Mouse (Mus musculus): ENCODE measurements at regions not wholly inside any gene's neighbourhood (a gene's known extent, or its start where the extent isn't known, plus 50 kb on each side); places are given as distances from the start of the nearest gene placed in this dataset.

GRCm38 (mm10) chrX:158976648-158977047, 233.5 kb upstream of the Rps6ka3 start:
- TF ChIP-seq CTCF (IDR thresholded peaks at IDR 0.05; ENCODE audit: borderline replicate concordance, insufficient read depth, low read length), result no peak
- TF ChIP-seq POLR2A (IDR thresholded peaks at IDR 0.05; ENCODE audit: low read depth, low read length), result no peak
- Histone ChIP-seq H3K4me1 (ENCODE audit: control insufficient read depth, insufficient read depth, low read length) (no peaks in the 10 kb centered on the region), H3K27ac (ENCODE audit: insufficient read depth, low read length) (no peak overlapping the region), H3K4me3 (ENCODE audit: insufficient read depth, low read length) (no peak overlapping the region)

GRCm38 (mm10) chrX:158984721-158985120, 225.4 kb upstream of the Rps6ka3 start:
- no peak overlapping the region for H3K4me3 ChIP-seq (ENCODE audit: insufficient read depth, low read length)
- no peak for TF ChIP-seq POLR2A (IDR thresholded peaks at IDR 0.05; ENCODE audit: low read depth, low read length)
- TF ChIP-seq CTCF (IDR thresholded peaks at IDR 0.05; ENCODE audit: borderline replicate concordance, insufficient read depth, low read length), result no peak
- H3K27ac ChIP-seq (ENCODE audit: insufficient read depth, low read length), result no peak overlapping the region
- H3K4me1 ChIP-seq (ENCODE audit: control insufficient read depth, insufficient read depth, low read length), result no peaks in the 10 kb centered on the region

DNA sequence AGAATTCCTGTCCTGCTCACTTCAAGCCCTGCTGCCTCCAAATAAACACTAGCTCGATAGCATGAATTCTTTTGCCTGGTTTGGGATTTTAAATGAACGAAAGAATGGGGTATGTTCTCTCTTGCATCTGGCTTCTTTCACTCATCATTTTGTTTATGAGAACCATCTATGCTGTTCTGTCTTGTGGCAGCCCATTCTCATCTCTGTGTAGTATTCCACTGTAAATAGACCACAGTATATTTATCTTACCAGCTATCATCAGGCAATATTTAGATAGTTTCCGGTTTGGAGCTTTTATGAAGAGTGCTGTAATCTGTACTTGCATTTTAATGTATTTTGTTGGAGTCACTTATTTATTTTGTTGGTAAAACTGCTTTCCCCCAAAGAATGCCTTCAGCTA, 222.4 kb upstream of the Rps6ka3 start:
- H3K4me3 ChIP-seq (ENCODE audit: insufficient read depth, low read length), result no peak overlapping the region
- H3K27ac ChIP-seq (ENCODE audit: insufficient read depth, low read length), result no peak overlapping the region
- no peak for TF ChIP-seq CTCF (IDR thresholded peaks at IDR 0.05; ENCODE audit: borderline replicate concordance, insufficient read depth, low read length)
- no peak for TF ChIP-seq POLR2A (IDR thresholded peaks at IDR 0.05; ENCODE audit: low read depth, low read length)
- no peaks in the 10 kb centered on the region for H3K4me1 ChIP-seq (ENCODE audit: control insufficient read depth, insufficient read depth, low read length)

- H3K4me1 ChIP-seq (ENCODE audit: control insufficient read depth, insufficient read depth, low read length), result no peaks in the 10 kb centered on the region
- H3K4me3 ChIP-seq (ENCODE audit: insufficient read depth, low read length), result no peak overlapping the region
- H3K27ac ChIP-seq (ENCODE audit: insufficient read depth, low read length), result no peak overlapping the region
- TF ChIP-seq CTCF (IDR thresholded peaks at IDR 0.05; ENCODE audit: borderline replicate concordance, insufficient read depth, low read length), result no peak
- no peak for TF ChIP-seq POLR2A (IDR thresholded peaks at IDR 0.05; ENCODE audit: low read depth, low read length)
Measured at GRCm38 (mm10) chrX:159018955-159019354, 191.2 kb upstream of the Rps6ka3 start.

- H3K27ac ChIP-seq (ENCODE audit: insufficient read depth, low read length), result no peak overlapping the region
- TF ChIP-seq POLR2A (IDR thresholded peaks at IDR 0.05; ENCODE audit: low read depth, low read length) (no peak), CTCF (IDR thresholded peaks at IDR 0.05; ENCODE audit: borderline replicate concordance, insufficient read depth, low read length) (no peak)
- no peak overlapping the region for H3K4me3 ChIP-seq (ENCODE audit: insufficient read depth, low read length)
- H3K4me1 ChIP-seq (ENCODE audit: control insufficient read depth, insufficient read depth, low read length), result no peaks in the 10 kb centered on the region
Measured at GRCm38 (mm10) chrX:159026311-159026710, 183.8 kb upstream of the Rps6ka3 start.

- H3K27ac ChIP-seq (ENCODE audit: insufficient read depth, low read length), result no peak overlapping the region
- TF ChIP-seq CTCF (IDR thresholded peaks at IDR 0.05; ENCODE audit: borderline replicate concordance, insufficient read depth, low read length), result no peak
- no peak for TF ChIP-seq POLR2A (IDR thresholded peaks at IDR 0.05; ENCODE audit: low read depth, low read length)
- no peak overlapping the region for H3K4me3 ChIP-seq (ENCODE audit: insufficient read depth, low read length)
Measured at GRCm38 (mm10) chrX:159031927-159032326, 178.2 kb upstream of the Rps6ka3 start.

GRCm38 (mm10) chrX:159043432-159043831, 166.7 kb upstream of the Rps6ka3 start:
- no peak overlapping the region for H3K4me3 ChIP-seq (ENCODE audit: insufficient read depth, low read length)
- TF ChIP-seq POLR2A (IDR thresholded peaks at IDR 0.05; ENCODE audit: low read depth, low read length) (no peak), CTCF (IDR thresholded peaks at IDR 0.05; ENCODE audit: borderline replicate concordance, insufficient read depth, low read length) (no peak)

More at GRCm38 (mm10) chrX:159031927-159032326, 178.2 kb upstream of the Rps6ka3 start:
- H3K4me1 ChIP-seq (ENCODE audit: control insufficient read depth, insufficient read depth, low read length), result no peaks in the 10 kb centered on the region

DNA sequence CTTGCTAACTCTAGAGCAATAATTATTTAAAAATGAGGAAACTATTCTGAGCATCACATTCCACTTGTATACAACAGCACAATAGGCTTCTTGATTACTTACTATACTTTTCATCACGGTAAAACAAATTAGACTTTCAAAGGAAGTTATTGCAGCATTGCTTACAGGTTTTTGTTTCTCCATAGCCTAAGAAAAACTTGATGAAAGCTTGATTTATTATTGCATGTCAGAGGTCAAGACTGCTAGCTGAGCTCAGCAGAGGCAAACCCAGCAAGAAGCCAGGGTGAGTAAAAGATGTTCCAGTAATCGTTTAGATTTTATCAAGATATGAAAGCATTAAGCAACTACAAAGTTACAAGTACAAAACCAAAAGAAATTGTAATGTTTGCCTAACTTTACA, 162.2 kb upstream of the Rps6ka3 start:
- no peaks in the 10 kb centered on the region for H3K4me1 ChIP-seq (ENCODE audit: control insufficient read depth, insufficient read depth, low read length)
- H3K4me3 ChIP-seq (ENCODE audit: insufficient read depth, low read length), result no peak overlapping the region
- H3K27ac ChIP-seq (ENCODE audit: insufficient read depth, low read length), result no peak overlapping the region
- TF ChIP-seq POLR2A (IDR thresholded peaks at IDR 0.05; ENCODE audit: low read depth, low read length), result no peak
- no peak for TF ChIP-seq CTCF (IDR thresholded peaks at IDR 0.05; ENCODE audit: borderline replicate concordance, insufficient read depth, low read length)

More at GRCm38 (mm10) chrX:159043432-159043831, 166.7 kb upstream of the Rps6ka3 start:
- Histone ChIP-seq H3K27ac (ENCODE audit: insufficient read depth, low read length) (no peak overlapping the region), H3K4me1 (ENCODE audit: control insufficient read depth, insufficient read depth, low read length) (no peaks in the 10 kb centered on the region)

- no peak for TF ChIP-seq CTCF (IDR thresholded peaks at IDR 0.05; ENCODE audit: borderline replicate concordance, insufficient read depth, low read length)
- no peak for TF ChIP-seq POLR2A (IDR thresholded peaks at IDR 0.05; ENCODE audit: low read depth, low read length)
- Histone ChIP-seq H3K27ac (ENCODE audit: insufficient read depth, low read length) (no peak overlapping the region), H3K4me3 (ENCODE audit: insufficient read depth, low read length) (no peak overlapping the region), H3K4me1 (ENCODE audit: control insufficient read depth, insufficient read depth, low read length) (peaks cover 6% of the 10 kb centered on the region)
Measured at GRCm38 (mm10) chrX:159055689-159056461, 154.2 kb upstream of the Rps6ka3 start.

- peaks cover 6% of the 10 kb centered on the region for H3K4me1 ChIP-seq (ENCODE audit: control insufficient read depth, insufficient read depth, low read length)
- H3K27ac ChIP-seq (ENCODE audit: insufficient read depth, low read length), result no peak overlapping the region
- no peak overlapping the region for H3K4me3 ChIP-seq (ENCODE audit: insufficient read depth, low read length)
- no peak for TF ChIP-seq POLR2A (IDR thresholded peaks at IDR 0.05; ENCODE audit: low read depth, low read length)
- TF ChIP-seq CTCF (IDR thresholded peaks at IDR 0.05; ENCODE audit: borderline replicate concordance, insufficient read depth, low read length), result no peak
Measured at GRCm38 (mm10) chrX:159056462-159056805, 153.7 kb upstream of the Rps6ka3 start.

Measured in embryonic fibroblast, embryonic 13.5 days (primary cell).